ENCODE assay signal across 10 mouse cellular contexts in the genomic region with DNA sequence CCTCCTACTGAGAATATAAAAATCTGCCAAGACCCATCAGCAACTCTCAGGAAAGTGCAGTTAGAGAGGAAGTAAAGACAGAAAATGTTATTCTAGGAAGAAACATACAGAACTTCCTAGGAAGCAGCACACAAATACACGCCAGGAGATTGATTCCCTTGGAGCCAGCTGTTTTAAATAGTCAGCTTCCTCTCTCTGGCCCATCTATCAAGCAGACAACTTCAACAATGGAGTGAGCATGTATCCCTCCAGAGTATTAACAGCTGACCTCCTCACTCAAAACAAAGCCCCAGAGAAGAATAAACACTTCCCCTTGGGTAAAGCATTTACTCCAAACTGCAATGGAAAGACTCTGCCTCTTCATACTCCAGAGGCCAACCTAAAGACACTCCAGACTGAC. TPM values are rescaled to one million over a fixed set of nuclear protein-coding genes. Genes with fewer than 3 reads are reported as not detected.
DNase-seq lines count a peak whose midpoint lies in the region; ATAC-seq lines count a peak whose summit lies in the region.
"Had no signal": no experiment of that assay in that cellular context is flagged by ENCODE, and none has a peak within 500 bp of the region (broad histone marks: within the 10 kb centered on the region; RNA-seq: fewer than 3 reads in every experiment).

No protein-coding gene starts in this region.

- H3K4me2 ChIP-seq in kidney, embryonic 14.5 days (replicated peaks; ENCODE audit: low read depth, low read length): peak overlapping the region; percentile 95; the same call in 1 of the 2 replicates
- 0 out of 2 replicates have a peak overlapping the region, but pooled peaks have one; percentile 9 for H3K4me2 ChIP-seq in intestine, embryonic 15.5 days (replicated peaks)
- peak overlapping the region; percentile 86 for H3K4me2 ChIP-seq in midbrain, embryonic 13.5 days (replicated peaks)

- 22% methylated on average over 1 of the region's 1 CpGs for WGBS in kidney, embryonic 14.5 days
- WGBS in intestine, embryonic 15.5 days: 48% methylated on average over 1 of the region's 1 CpGs
- WGBS in midbrain, embryonic 13.5 days: 65% methylated on average over 1 of the region's 1 CpGs

- H3K27ac ChIP-seq in kidney, embryonic 14.5 days (ENCODE audit: low read depth, low read length): no peak overlapping the region; the same call in 1 of the 2 replicates
- H3K27ac ChIP-seq in intestine, embryonic 15.5 days: 0 out of 2 replicates have a peak overlapping the region, but pooled peaks have one; percentile 33
- no peak overlapping the region for H3K27ac ChIP-seq in midbrain, embryonic 13.5 days
- H3K27ac ChIP-seq: macrophage had no signal

- H3K36me3 ChIP-seq in kidney, embryonic 14.5 days (ENCODE audit: control insufficient read depth, insufficient read depth, low read length): no peaks in the 10 kb centered on the region
- H3K36me3 ChIP-seq in intestine, embryonic 15.5 days: no peaks in the 10 kb centered on the region
- H3K36me3 ChIP-seq in midbrain, embryonic 13.5 days: no peaks in the 10 kb centered on the region

- no peak overlapping the region for H3K9ac ChIP-seq in kidney, embryonic 14.5 days (ENCODE audit: low read depth, low read length)
- no peak overlapping the region for H3K9ac ChIP-seq in intestine, embryonic 15.5 days
- H3K9ac ChIP-seq in midbrain, embryonic 13.5 days (replicated peaks): no peak overlapping the region

- H3K9me3 ChIP-seq in kidney, embryonic 14.5 days (ENCODE audit: control insufficient read depth, low read length): no peaks in the 10 kb centered on the region
- no peaks in the 10 kb centered on the region for H3K9me3 ChIP-seq in intestine, embryonic 15.5 days
- H3K9me3 ChIP-seq in midbrain, embryonic 13.5 days: no peaks in the 10 kb centered on the region

- DNase-seq in kidney, postnatal 4 days: no peak
- DNase-seq in embryo, embryonic 11 days: peak; percentile 31
- no peak for DNase-seq in layer of hippocampus, postnatal 10 days (ENCODE audit: low spot score in 2 of 2)
- DNase-seq in gastrocnemius, postnatal 4 days (ENCODE audit: low spot score in 2 of 2): no peak
- DNase-seq in layer of hippocampus, postnatal 25 days (ENCODE audit: extremely low spot score in 1 of 2, low spot score in 1 of 2): no peak
- DNase-seq: cerebellum, adult 18-20 months had no signal

- ATAC-seq in kidney, embryonic 14.5 days (ENCODE audit: low FRiP score, low TSS enrichment): no peak
- no peak for ATAC-seq in intestine, embryonic 15.5 days
- no peak for ATAC-seq in midbrain, embryonic 13.5 days

- H3K4me1 ChIP-seq in kidney, embryonic 14.5 days (ENCODE audit: control insufficient read depth, insufficient read depth, low read length): peaks cover 25% of the 10 kb centered on the region
- H3K4me1 ChIP-seq in intestine, embryonic 15.5 days (replicated peaks): peaks cover 26% of the 10 kb centered on the region
- peaks cover 32% of the 10 kb centered on the region for H3K4me1 ChIP-seq in midbrain, embryonic 13.5 days (replicated peaks)

- no peak overlapping the region for H3K4me3 ChIP-seq in kidney, embryonic 14.5 days (ENCODE audit: low read length)
- H3K4me3 ChIP-seq in intestine, embryonic 15.5 days (replicated peaks): no peak overlapping the region
- H3K4me3 ChIP-seq in midbrain, embryonic 13.5 days (replicated peaks): peak overlapping the region; percentile 65; the same call in 1 of the 2 replicates

- H3K27me3 ChIP-seq in kidney, embryonic 14.5 days (ENCODE audit: control insufficient read depth, insufficient read depth, low read length): peaks cover 3% of the 10 kb centered on the region; the same call in 1 of the 2 replicates
- no peaks in the 10 kb centered on the region for H3K27me3 ChIP-seq in intestine, embryonic 15.5 days (replicated peaks)
- H3K27me3 ChIP-seq in midbrain, embryonic 13.5 days: no peaks in the 10 kb centered on the region

RNA-seq across cellular contexts. Expression of a gene that starts 1.5 kb away (rescaled TPM):
- 13.1 and 30.6 TPM in 2 replicates for polyA plus RNA-seq in kidney, embryonic 14.5 days (2014; fragmentation: Nextera tagmentation; extraction: Ambion mirVana)
- polyA plus RNA-seq in intestine, embryonic 15.5 days (2015; fragmentation: Nextera tagmentation; extraction: Ambion mirVana): 18.2 and 19.4 TPM in 2 replicates
- 17.3 and 18.8 TPM in 2 replicates for polyA plus RNA-seq in midbrain, embryonic 13.5 days (2015; fragmentation: Nextera tagmentation; extraction: Ambion mirVana)
- 10 to 100 TPM; 30.7 to 42.1 TPM for total RNA-seq in layer of hippocampus, postnatal 10 days (2021)
- total RNA-seq in gastrocnemius, postnatal 4 days (2021): 10 to 100 TPM; 29.9 to 34.0 TPM
- 10 to 100 TPM; 17.8 to 23.4 TPM for total RNA-seq in layer of hippocampus, postnatal 25 days (2021)

RNA-seq across cellular contexts. Expression of a gene that starts 41.3 kb away (rescaled TPM):
- polyA plus RNA-seq in kidney, embryonic 14.5 days (2014; fragmentation: Nextera tagmentation; extraction: Ambion mirVana): 11.6 and 14.1 TPM in 2 replicates
- polyA plus RNA-seq in intestine, embryonic 15.5 days (2015; fragmentation: Nextera tagmentation; extraction: Ambion mirVana): 8.7 and 10.4 TPM in 2 replicates
- 28.8 and 32.1 TPM in 2 replicates for polyA plus RNA-seq in midbrain, embryonic 13.5 days (2015; fragmentation: Nextera tagmentation; extraction: Ambion mirVana)
- total RNA-seq in layer of hippocampus, postnatal 10 days (2021): 100 to 1,000 TPM in 1 of 2 experiments, 10 to 100 TPM in 1; 96.2 to 103 TPM
- 10 to 100 TPM; 25.0 to 25.1 TPM for total RNA-seq in gastrocnemius, postnatal 4 days (2021)
- total RNA-seq in layer of hippocampus, postnatal 25 days (2021): 100 to 1,000 TPM; 135 to 150 TPM

Comparison
In these comparisons a context has a peak if more than half of its experiments do, and no peak if none do; other contexts are left out.
1. H3K4me2 ChIP-seq: peak in every context shown above with its lines; median percentile 95 in kidney, embryonic 14.5 days; 86 in midbrain, embryonic 13.5 days; 9 in intestine, embryonic 15.5 days.